Mouse (Mus musculus) hindbrain, embryonic 15.5 days (tissue): ENCODE measurements at regions not wholly inside any gene's neighbourhood (a gene's known extent, or its start where the extent isn't known, plus 50 kb on each side); places are given as distances from the start of the nearest gene placed in this dataset.

Experiments used
- ATAC-seq: fragments of 200-750 bp; cut with Nextera tagmentation; 2 replicates; pipeline ENCODE4 v1.8.0; 2017; ENCODE audit warnings: low read depth, moderate number of reproducible peaks, moderate TSS enrichment; ENCODE audit not compliant: low FRiP score
- H3K27ac ChIP-seq: fragments of 300-500 bp; sonication (generic); replicated peaks from 2 replicates; pipeline ENCODE4 v1.5.1; 2015; ENCODE audit warnings: mild to moderate bottlenecking, inconsistent platforms
- H3K27me3 ChIP-seq: fragments of 300-500 bp; sonication (generic); 2 replicates; pipeline ENCODE4 v1.6.1; 2015; ENCODE audit warnings: control low read depth, inconsistent platforms
- H3K36me3 ChIP-seq: fragments of 300-500 bp; sonication (generic); 2 replicates; pipeline ENCODE4 v1.6.1; 2015; ENCODE audit warnings: control low read depth, inconsistent platforms
- H3K4me1 ChIP-seq: fragments of 300-500 bp; sonication (generic); replicated peaks from 2 replicates; pipeline ENCODE4 v1.6.1; 2015; ENCODE audit warnings: control low read depth, inconsistent platforms
- H3K4me2 ChIP-seq: fragments of 300-500 bp; sonication (generic); 2 replicates; pipeline ENCODE4 v1.6.1; 2015; ENCODE audit warnings: moderate library complexity, mild to moderate bottlenecking, inconsistent platforms
- H3K4me3 ChIP-seq: fragments of 300-500 bp; sonication (generic); 2 replicates; pipeline ENCODE4 v1.5.1; 2015; ENCODE audit warnings: mild to moderate bottlenecking, inconsistent platforms
- H3K9ac ChIP-seq: fragments of 300-500 bp; sonication (generic); 2 replicates; pipeline ENCODE4 v1.6.1; 2015; ENCODE audit warnings: inconsistent platforms
- H3K9me3 ChIP-seq: fragments of 300-500 bp; sonication (generic); 2 replicates; pipeline ENCODE4 v1.6.1; 2016; ENCODE audit warnings: control low read depth, inconsistent platforms
- WGBS: fragments of 180-500 bp; shearing (Covaris S2); methylation state at CpG from one replicate; pipeline ENCODE4 v1.1.7; 2015; 5-methylcytosine and 5-hydroxymethylcytosine counted together

DNA sequence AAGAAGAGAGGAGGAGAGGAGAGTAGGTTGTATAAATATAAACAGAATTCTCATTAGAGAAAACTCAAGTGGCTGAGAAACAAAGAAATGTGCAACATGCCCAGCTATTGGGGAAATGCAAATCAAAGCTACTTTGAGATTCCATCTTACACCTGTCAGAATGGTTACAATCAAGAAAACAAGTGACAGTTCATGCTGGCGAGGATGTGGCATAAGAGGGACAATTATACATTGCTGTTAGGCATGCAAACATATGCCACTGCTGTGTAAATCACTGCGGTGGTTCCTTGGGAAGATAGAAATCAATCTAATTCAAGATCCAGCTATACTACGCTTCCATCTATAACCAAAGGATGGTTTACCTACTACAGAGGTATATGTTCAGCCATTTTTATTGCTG, 300.4 kb upstream of the Kynu start:
- Histone ChIP-seq H3K9ac (no peak overlapping the region), H3K27ac (no peak overlapping the region), H3K36me3 (no peaks in the 10 kb centered on the region), H3K4me1 (no peaks in the 10 kb centered on the region), H3K9me3 (no peaks in the 10 kb centered on the region), H3K27me3 (no peaks in the 10 kb centered on the region), H3K4me3 (no peak overlapping the region), H3K4me2 (no peak overlapping the region)
- 81% methylated on average over 3 of the region's 3 CpGs for WGBS
- ATAC-seq: no peak

DNA sequence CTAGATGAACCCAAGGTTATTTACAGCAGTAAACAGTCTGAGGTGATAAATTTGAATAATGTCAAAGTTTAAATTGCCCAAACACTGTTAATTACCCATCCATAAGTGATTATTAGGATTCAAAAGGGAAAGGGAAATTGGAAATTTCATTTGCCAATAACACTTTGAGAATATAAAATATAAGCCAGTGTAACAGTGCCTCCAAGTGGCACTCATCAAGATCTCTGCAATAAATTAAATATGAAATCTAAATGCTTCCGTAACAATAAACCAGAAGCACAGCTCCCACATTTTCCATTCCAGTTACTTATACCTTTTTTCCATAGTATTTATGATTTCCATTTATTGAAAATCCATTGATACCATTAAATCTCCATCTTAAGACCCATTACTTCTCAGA, 284.3 kb upstream of the Kynu start:
- Histone ChIP-seq H3K4me3 (no peak overlapping the region), H3K36me3 (no peaks in the 10 kb centered on the region), H3K4me2 (no peak overlapping the region), H3K4me1 (no peaks in the 10 kb centered on the region), H3K9ac (no peak overlapping the region), H3K27me3 (no peaks in the 10 kb centered on the region), H3K9me3 (no peaks in the 10 kb centered on the region), H3K27ac (no peak overlapping the region)
- 73% methylated on average over 1 of the region's 1 CpGs for WGBS
- ATAC-seq: no peak

DNA sequence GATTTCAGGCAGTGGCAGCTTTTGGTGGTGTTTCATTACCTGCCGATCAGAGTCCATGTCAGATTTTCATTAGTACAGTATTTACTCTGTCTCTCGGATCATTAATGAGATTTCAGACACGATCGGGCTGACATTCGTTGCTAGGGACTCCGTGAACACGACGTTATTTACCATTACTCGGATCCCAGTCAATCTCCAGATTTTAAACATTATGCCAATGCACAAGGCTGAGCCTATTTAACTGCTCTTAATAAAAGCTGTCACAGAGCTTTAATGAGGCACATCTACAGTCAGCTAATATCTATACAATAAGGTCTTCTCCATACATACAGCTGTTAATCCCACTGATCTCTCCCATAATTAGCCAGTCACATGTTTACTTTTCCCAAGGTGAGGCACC, 283.0 kb upstream of the Kynu start:
- H3K9me3 ChIP-seq: no peaks in the 10 kb centered on the region
- H3K4me1 ChIP-seq: no peaks in the 10 kb centered on the region
- WGBS: 53% methylated on average over 9 of the region's 9 CpGs
- H3K36me3 ChIP-seq: no peaks in the 10 kb centered on the region
- H3K4me2 ChIP-seq: no peak overlapping the region
- no peak overlapping the region for H3K4me3 ChIP-seq
- no peaks in the 10 kb centered on the region for H3K27me3 ChIP-seq
- H3K27ac ChIP-seq: no peak overlapping the region
- no peak for ATAC-seq
- H3K9ac ChIP-seq: no peak overlapping the region

DNA sequence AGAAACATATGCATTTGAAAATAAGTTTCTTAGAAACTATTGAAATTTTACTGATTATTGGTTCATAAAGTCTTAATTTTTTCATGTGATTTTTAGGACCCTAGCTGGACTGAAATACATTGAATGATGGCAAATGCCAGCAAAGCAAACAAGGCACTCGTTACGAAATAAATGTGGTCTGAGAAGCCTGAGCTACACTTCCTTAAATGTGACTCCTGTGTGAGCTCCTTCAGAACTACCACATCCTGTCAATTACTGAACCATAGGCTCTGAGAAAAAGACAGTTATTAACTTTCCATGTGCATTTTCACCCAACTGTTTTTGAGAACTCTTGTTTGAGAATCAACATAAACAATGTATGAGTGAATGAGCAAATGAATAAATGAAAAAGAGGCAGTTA, 281.1 kb upstream of the Kynu start:
- Histone ChIP-seq H3K27ac (no peak overlapping the region), H3K4me1 (no peaks in the 10 kb centered on the region), H3K4me3 (no peak overlapping the region), H3K4me2 (no peak overlapping the region), H3K36me3 (no peaks in the 10 kb centered on the region), H3K9me3 (no peaks in the 10 kb centered on the region), H3K9ac (no peak overlapping the region), H3K27me3 (no peaks in the 10 kb centered on the region)
- WGBS: 83% methylated on average over 2 of the region's 2 CpGs
- no peak for ATAC-seq

DNA sequence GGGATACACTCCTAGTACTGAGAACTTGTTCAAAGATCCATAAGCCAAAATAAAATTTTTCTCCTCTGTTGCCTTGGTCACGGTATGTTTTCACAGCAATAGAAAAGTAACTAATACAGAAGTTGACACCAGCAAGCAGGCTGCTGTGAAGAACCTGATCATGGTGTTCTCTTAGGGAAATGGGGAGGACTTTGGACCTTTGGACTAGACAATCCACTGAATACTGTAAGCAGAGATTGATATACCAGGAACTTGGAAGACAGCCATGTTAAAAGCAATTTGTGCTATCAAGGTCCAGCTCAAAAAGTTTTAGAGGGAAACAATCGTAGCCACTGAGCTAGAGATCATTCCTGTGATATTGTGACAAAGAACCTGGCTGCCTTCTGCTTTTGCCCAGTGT, 259.3 kb upstream of the Kynu start:
- no peak overlapping the region for H3K9ac ChIP-seq
- no peaks in the 10 kb centered on the region for H3K27me3 ChIP-seq
- H3K4me2 ChIP-seq: no peak overlapping the region

DNA sequence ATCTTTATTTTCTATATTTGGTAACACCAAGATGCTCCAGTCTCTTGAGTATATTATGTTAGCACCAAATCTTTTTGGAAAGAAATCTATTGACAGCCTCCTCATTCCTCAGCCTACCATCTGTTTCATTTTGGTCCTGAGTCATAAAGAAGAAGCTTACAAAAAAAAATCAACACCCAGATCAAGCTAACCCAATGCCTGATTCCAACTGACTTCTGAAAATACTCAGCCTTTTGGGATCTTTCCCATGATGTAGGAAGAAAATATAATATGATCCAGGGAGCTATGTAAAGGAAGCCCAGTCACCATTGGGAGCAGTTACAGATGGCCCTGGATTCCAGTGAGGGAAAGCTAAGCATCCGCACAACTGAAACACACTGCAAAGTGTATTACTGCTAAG, 231.3 kb upstream of the Kynu start:
- H3K27me3 ChIP-seq: no peaks in the 10 kb centered on the region
- no peaks in the 10 kb centered on the region for H3K36me3 ChIP-seq
- H3K4me2 ChIP-seq: no peak overlapping the region
- H3K27ac ChIP-seq: no peak overlapping the region
- WGBS: 97% methylated on average over 1 of the region's 1 CpGs
- no peaks in the 10 kb centered on the region for H3K4me1 ChIP-seq
- ATAC-seq: no peak
- no peaks in the 10 kb centered on the region for H3K9me3 ChIP-seq
- no peak overlapping the region for H3K4me3 ChIP-seq
- no peak overlapping the region for H3K9ac ChIP-seq

More for the DNA sequence above, 259.3 kb upstream of the Kynu start:
- no peak for ATAC-seq
- Histone ChIP-seq H3K27ac (no peak overlapping the region), H3K9me3 (no peaks in the 10 kb centered on the region), H3K4me3 (no peak overlapping the region), H3K36me3 (no peaks in the 10 kb centered on the region), H3K4me1 (no peaks in the 10 kb centered on the region)
- WGBS: 92% methylated on average over 2 of the region's 2 CpGs

DNA sequence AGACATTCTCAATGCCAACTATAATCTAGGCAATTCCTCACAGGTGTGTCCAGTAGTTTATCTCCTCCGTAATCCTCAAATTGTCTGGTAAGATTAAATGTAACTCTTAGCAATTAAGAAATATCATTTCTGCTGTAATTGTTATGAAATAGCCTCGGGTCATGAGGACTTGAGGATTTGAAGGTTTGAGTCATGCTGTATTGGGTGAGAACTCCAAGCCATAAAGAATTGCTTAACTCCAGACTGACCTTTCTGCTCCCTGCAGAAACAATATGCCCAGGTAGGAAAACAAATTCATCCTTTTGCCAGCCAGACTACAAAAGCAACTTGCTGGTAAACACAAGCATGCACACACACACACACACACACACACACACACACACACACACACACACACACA, 190.8 kb upstream of the Kynu start:
- ATAC-seq: no peak
- Histone ChIP-seq H3K4me1 (no peaks in the 10 kb centered on the region), H3K27ac (no peak overlapping the region), H3K9me3 (no peaks in the 10 kb centered on the region; the same call in 1 of the 2 replicates), H3K4me2 (no peak overlapping the region), H3K9ac (no peak overlapping the region), H3K36me3 (no peaks in the 10 kb centered on the region), H3K27me3 (no peaks in the 10 kb centered on the region), H3K4me3 (no peak overlapping the region)
- WGBS: 84% methylated on average over 2 of the region's 2 CpGs

DNA sequence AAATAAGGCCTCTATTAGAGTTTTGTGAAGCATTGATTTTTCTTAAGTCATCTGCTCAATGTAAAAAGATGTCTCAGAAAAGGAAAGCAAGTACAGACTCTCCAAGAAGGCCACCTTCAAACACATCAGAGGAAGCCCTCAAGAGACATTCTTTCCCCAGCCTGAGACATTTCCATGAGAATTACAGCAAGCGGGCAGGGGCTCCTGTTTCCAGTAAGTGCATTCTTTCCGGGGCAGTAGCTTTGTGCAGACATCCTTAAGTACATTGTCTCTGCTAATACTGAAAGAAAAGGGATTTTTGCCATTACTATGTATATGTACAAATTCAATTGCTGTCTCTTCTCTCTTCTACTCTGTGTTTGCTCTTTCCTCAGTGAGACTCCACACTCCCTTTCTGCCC, 189.3 kb upstream of the Kynu start:
- no peak overlapping the region for H3K27ac ChIP-seq
- WGBS: 38% methylated on average over 2 of the region's 2 CpGs
- no peaks in the 10 kb centered on the region for H3K36me3 ChIP-seq
- ATAC-seq: no peak
- H3K9me3 ChIP-seq: no peaks in the 10 kb centered on the region; the same call in 1 of the 2 replicates
- no peak overlapping the region for H3K4me2 ChIP-seq
- H3K4me3 ChIP-seq: no peak overlapping the region
- H3K27me3 ChIP-seq: no peaks in the 10 kb centered on the region
- H3K4me1 ChIP-seq: no peaks in the 10 kb centered on the region
- no peak overlapping the region for H3K9ac ChIP-seq

DNA sequence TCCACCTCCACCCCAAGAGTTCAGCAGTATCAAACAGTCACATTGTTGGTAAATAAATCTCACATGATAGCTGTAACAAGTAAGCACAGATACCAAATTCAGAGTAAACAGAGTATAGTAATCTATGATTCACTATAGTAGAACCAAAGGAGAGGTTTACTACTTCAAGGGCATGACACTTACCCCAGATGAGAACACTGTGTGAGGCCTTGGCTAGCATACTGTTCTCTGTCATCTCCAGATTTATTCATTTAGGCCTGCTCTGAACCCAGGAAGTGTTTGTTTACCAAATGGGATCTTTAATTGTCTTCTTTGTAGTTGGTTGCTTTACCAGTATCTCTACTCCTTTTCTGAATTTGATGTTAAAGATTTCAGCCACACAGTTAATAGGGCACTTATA, 151.8 kb upstream of the Kynu start:
- Histone ChIP-seq H3K4me1 (no peaks in the 10 kb centered on the region), H3K4me3 (no peak overlapping the region), H3K27me3 (no peaks in the 10 kb centered on the region), H3K9ac (no peak overlapping the region), H3K36me3 (no peaks in the 10 kb centered on the region), H3K27ac (no peak overlapping the region), H3K4me2 (no peak overlapping the region), H3K9me3 (no peaks in the 10 kb centered on the region)
- ATAC-seq: no peak

DNA sequence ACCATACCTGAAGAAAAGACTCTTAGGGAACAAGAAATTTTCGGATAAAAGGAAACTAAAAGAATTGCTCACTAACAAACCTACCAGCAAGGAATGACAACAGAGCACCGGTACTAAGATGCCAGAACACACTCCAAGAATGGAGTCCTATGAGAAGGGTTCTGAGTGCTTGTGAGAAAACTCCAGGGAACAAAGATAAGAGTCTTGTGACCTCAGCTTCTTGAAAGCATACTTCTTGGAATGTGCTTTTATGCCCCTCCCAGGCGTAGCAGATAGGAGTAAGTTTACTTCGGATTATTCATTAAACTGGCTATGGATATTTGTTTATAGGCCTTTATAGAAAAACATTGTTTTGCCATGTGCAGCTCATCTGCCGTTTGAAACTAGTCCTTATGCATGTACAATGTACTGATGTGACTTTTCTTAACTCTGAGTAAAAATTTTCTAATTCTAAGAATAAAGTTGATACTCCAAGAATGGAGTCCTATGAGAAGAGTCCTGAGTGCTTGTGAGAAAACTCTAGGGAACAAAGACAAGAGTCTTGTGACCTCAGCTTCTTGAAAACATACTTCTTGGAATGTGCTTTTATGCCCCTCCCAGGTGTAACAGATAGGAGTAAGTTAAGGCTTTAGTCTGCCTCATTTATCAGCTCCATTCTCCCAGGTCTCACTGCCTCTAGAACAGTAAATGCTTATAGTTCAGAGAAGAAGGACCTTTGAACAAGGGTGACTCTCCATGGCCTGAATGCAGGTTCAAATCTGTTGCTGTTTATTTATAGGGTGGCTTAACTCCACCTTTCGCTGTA, 150.8 kb upstream of the Kynu start:
- no peak for ATAC-seq
- H3K9ac ChIP-seq: no peak overlapping the region
- H3K4me2 ChIP-seq: no peak overlapping the region
- no peaks in the 10 kb centered on the region for H3K4me1 ChIP-seq
- no peaks in the 10 kb centered on the region for H3K9me3 ChIP-seq
- H3K36me3 ChIP-seq: no peaks in the 10 kb centered on the region
- no peak overlapping the region for H3K27ac ChIP-seq
- H3K4me3 ChIP-seq: no peak overlapping the region
- H3K27me3 ChIP-seq: no peaks in the 10 kb centered on the region
- 91% methylated on average over 6 of the region's 6 CpGs for WGBS

DNA sequence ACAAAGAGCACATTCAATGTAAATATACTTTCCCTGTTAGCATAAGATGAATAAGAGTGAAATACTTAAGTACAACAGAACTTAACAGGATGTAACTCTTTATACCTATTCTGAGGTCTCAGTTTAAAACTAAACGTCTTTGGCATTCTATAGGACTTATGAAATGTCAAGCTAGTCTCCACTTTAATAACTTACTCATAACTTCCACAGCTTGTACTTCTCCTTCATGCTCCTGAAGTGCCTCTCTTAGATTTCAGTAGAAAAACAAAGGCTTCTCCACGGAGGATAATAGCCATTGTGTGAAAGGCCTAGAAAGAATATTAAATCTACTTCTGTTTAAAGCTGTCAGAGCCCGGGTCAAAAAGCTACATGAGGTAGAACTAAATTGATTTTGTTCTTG, 117.9 kb upstream of the Kynu start:
- Histone ChIP-seq H3K9me3 (no peaks in the 10 kb centered on the region), H3K27me3 (no peaks in the 10 kb centered on the region), H3K4me3 (no peak overlapping the region), H3K27ac (no peak overlapping the region), H3K4me2 (no peak overlapping the region), H3K4me1 (no peaks in the 10 kb centered on the region), H3K36me3 (no peaks in the 10 kb centered on the region), H3K9ac (no peak overlapping the region)
- ATAC-seq: no peak
- 18% methylated on average over 3 of the region's 3 CpGs for WGBS

DNA sequence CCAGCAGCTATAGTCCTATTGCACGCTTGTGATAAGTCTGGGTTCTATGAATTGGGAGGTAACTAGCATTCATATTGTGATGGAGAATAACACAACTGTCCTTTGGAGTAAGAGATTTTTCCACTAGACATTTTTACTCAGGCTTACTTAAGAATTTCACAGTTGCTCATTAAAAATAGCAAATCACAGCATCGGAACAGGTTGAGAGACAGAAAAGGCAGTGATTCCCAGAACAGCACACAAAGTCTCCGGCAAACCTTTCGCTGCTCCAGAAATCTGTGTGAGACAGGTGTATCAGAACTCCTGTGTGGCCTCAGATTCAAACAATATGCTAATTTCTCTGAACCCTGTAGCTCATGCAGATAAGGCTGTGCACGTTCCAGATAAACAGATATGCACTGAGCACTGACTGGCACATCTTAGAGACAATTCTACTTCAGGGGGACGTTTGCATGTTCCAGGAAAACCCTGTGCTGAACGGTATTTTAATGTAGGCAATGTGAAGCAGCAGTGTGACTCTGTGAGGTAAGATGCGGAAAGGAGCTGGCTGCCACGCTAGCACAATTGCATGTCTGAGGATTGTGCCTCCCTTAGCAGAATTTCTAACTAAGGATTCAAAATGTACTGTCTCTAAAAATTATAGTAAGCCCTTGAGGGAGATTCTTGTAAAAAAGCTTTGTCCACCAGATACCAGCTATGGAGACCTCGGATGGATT, 99.8 kb upstream of the Kynu start:
- Histone ChIP-seq H3K9ac (no peak overlapping the region), H3K9me3 (no peaks in the 10 kb centered on the region), H3K4me1 (no peaks in the 10 kb centered on the region), H3K36me3 (no peaks in the 10 kb centered on the region), H3K27me3 (no peaks in the 10 kb centered on the region), H3K4me2 (no peak overlapping the region), H3K4me3 (no peak overlapping the region), H3K27ac (no peak overlapping the region)
- WGBS: 71% methylated on average over 10 of the region's 10 CpGs
- ATAC-seq: no peak

DNA sequence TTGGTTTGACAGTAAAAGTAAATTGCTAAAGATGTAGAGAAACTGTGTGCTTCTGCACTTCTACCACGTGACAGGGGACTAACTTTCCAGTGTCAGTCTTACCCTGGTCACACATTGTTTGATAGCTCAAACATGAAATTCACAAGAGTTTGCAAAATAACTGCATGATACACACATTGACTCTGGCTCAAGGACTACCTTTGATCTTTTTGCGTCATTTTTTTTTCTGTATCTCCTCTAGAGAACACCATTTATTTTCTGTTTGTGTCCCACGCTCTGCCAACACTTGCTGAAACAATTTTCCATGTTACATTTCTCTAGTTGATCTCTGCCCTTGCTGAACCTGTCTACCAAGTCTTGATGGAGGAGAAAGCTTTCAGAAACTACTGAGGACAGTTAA, 86.0 kb upstream of the Kynu start:
- Histone ChIP-seq H3K4me1 (no peaks in the 10 kb centered on the region), H3K4me3 (no peak overlapping the region), H3K27me3 (no peaks in the 10 kb centered on the region), H3K36me3 (no peaks in the 10 kb centered on the region), H3K9me3 (no peaks in the 10 kb centered on the region), H3K27ac (no peak overlapping the region), H3K4me2 (no peak overlapping the region), H3K9ac (no peak overlapping the region)
- WGBS: 82% methylated on average over 3 of the region's 3 CpGs
- no peak for ATAC-seq
